In the genomic region with DNA sequence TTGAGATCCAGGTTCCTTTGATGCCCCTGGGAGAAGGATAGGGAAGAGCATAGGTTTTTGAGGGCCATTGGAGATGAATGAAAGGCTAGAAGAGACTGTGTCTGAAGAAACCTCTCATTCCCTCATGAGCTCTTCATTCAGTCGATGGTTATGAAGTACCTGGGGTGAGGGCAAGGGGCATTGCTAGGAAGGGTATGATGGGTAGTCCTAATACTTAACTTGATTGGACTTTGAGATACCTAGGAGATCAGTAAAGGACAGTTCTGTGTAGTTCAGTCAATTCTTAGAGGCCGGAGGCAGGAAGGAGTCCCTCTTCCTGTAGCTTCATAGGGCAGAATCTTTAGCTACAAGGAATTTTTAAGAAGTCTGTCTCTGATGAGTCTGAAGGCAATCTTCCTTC, we compare ENCODE assay signal across 29 mouse cellular contexts.
"Had no signal": no experiment of that assay in that cellular context is flagged by ENCODE, and none has a peak within 500 bp of the region (broad histone marks: within the 10 kb centered on the region; RNA-seq: fewer than 3 reads in every experiment).

No protein-coding gene starts in this region.

- H3K27me3 ChIP-seq: limb, embryonic 12.5 days; limb, embryonic 13.5 days; limb, embryonic 15.5 days; liver, embryonic 12.5 days; liver, embryonic 13.5 days; liver, embryonic 15.5 days; lung, embryonic 15.5 days; megakaryocyte, embryonic 14.5 days; midbrain, embryonic 12.5 days; midbrain, embryonic 13.5 days; midbrain, embryonic 15.5 days; neural tube, embryonic 12.5 days; neural tube, embryonic 13.5 days had no signal

- H3K27ac ChIP-seq: limb, embryonic 10.5 days; limb, embryonic 12.5 days; limb, embryonic 13.5 days; limb, embryonic 15.5 days; liver, embryonic 12.5 days; liver, embryonic 13.5 days; liver, embryonic 14.5 days; liver, embryonic 15.5 days; lung, embryonic 15.5 days; macrophage; midbrain, embryonic 10.5 days; midbrain, embryonic 12.5 days; midbrain, embryonic 13.5 days; midbrain, embryonic 15.5 days; neural tube, embryonic 12.5 days; neural tube, embryonic 13.5 days had no signal

- H3K4me3 ChIP-seq: limb, embryonic 10.5 days; limb, embryonic 12.5 days; limb, embryonic 13.5 days; limb, embryonic 15.5 days; liver, embryonic 12.5 days; liver, embryonic 13.5 days; liver, embryonic 15.5 days; lung, embryonic 15.5 days; megakaryocyte, embryonic 14.5 days; midbrain, embryonic 10.5 days; midbrain, embryonic 12.5 days; midbrain, embryonic 13.5 days; midbrain, embryonic 15.5 days; myocyte; neural tube, embryonic 12.5 days; neural tube, embryonic 13.5 days had no signal

- DNase-seq: left cerebral cortex, postnatal 4 days; liver; liver, embryonic 13.5 days; liver, postnatal 0 days; lung, adult 18-20 months; lung, adult 2 months; lung, embryonic 14.5 days; lung, postnatal 10 days; lung, postnatal 14 days; lung, postnatal 36 days; lung, postnatal 4 days; midbrain, embryonic 14.5 days had no signal

- H3K4me1 ChIP-seq: limb, embryonic 10.5 days; limb, embryonic 12.5 days; limb, embryonic 13.5 days; limb, embryonic 15.5 days; liver, embryonic 12.5 days; liver, embryonic 13.5 days; liver, embryonic 15.5 days; lung, embryonic 15.5 days; megakaryocyte, embryonic 14.5 days; midbrain, embryonic 10.5 days; midbrain, embryonic 12.5 days; midbrain, embryonic 13.5 days; midbrain, embryonic 15.5 days; neural tube, embryonic 12.5 days; neural tube, embryonic 13.5 days had no signal

- H3K36me3 ChIP-seq: limb, embryonic 10.5 days; limb, embryonic 12.5 days; limb, embryonic 13.5 days; limb, embryonic 15.5 days; liver, embryonic 12.5 days; liver, embryonic 13.5 days; liver, embryonic 15.5 days; lung, embryonic 15.5 days; midbrain, embryonic 10.5 days; midbrain, embryonic 12.5 days; midbrain, embryonic 13.5 days; midbrain, embryonic 15.5 days; neural tube, embryonic 12.5 days; neural tube, embryonic 13.5 days had no signal
